Mouse (Mus musculus): ENCODE data around the gene Prm2.
"Not testable (repeated sequence)": the region's sequence is repeated elsewhere in the genome, so short reads cannot be mapped to it uniquely, and the experiment has no call there.

DNA sequence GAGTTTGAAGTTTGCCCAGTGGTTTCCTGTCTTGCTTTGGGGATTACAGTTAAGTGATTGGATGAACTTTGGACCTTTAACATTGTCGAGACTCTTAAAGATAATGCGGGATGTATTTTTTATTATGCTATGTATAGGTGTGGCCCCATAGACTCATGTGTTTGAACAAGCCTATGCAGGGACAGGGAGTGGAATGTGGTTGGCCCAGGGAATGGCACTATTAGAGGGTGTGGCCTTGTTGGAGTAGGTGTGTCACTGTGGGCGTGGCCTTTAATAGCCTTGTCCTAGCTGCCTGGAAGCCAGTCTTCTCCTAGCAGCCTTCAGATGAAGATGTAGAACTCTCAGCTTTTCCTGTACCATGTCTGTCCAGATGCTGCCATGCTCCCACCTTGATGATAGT lies 6.5 kb upstream of the Prm2 start:
- not testable (repeated sequence) for TF ChIP-seq POLR2A (IDR thresholded peaks at IDR 0.05; ENCODE audit: borderline replicate concordance, extremely low read depth, insufficient read depth, insufficient read length, poor library complexity, severe bottlenecking); CTCF (IDR thresholded peaks at IDR 0.05; ENCODE audit: borderline replicate concordance, extremely low read depth, insufficient read depth, insufficient read length)

All from brain, embryonic 14.5 days (tissue).